In genomic region chr4:106859476-106859875, GRCm38 (mm10) we compare ENCODE assay signal across 11 mouse cellular contexts. TPM values are rescaled to one million over a fixed set of nuclear protein-coding genes. Genes with fewer than 3 reads are reported as not detected.
DNase-seq lines count a peak whose midpoint lies in the region; ATAC-seq and TF ChIP-seq lines count a peak whose summit lies in the region.
"Had no signal": no experiment of that assay in that cellular context is flagged by ENCODE, and none has a peak within 500 bp of the region (broad histone marks: within the 10 kb centered on the region; RNA-seq: fewer than 3 reads in every experiment).

No protein-coding gene starts in this region.

- TF ChIP-seq POLR2A in ES-Bruce4 (IDR thresholded peaks at IDR 0.05; ENCODE audit: insufficient read depth, low read length) = peak; percentile 34

- TF ChIP-seq CTCF in ES-Bruce4 (IDR thresholded peaks at IDR 0.05; ENCODE audit: low read depth, low read length) = no peak
- no peak for TF ChIP-seq CTCF in lung, embryonic 14.5 days (IDR thresholded peaks at IDR 0.05; ENCODE audit: low read depth)

- no peak overlapping the region for H3K4me3 ChIP-seq in ES-Bruce4 (ENCODE audit: low read depth, low read length)
- H3K4me3 ChIP-seq in lung, embryonic 14.5 days (ENCODE audit: low read depth, low read length) = no peak overlapping the region
- H3K4me3 ChIP-seq: hindbrain, embryonic 15.5 days; neural tube, embryonic 13.5 days had no signal

- no peak for ATAC-seq in lung, embryonic 14.5 days (ENCODE audit: insufficient read depth)
- ATAC-seq in megakaryocyte, adult 5-6 weeks (ENCODE audit: poor library complexity, severe bottlenecking) = no peak

- peak; percentile 100 for TF ChIP-seq EP300 in ES-Bruce4 (IDR thresholded peaks at IDR 0.05; ENCODE audit: insufficient read depth, low read depth, low read length)

- H3K9me3 ChIP-seq in ES-Bruce4 (replicated peaks; ENCODE audit: control insufficient read depth, insufficient read depth, low read length, poor library complexity, severe bottlenecking) = no peaks in the 10 kb centered on the region
- no peaks in the 10 kb centered on the region for H3K9me3 ChIP-seq in lung, embryonic 14.5 days (ENCODE audit: low read depth, low read length)
- H3K9me3 ChIP-seq: hindbrain, embryonic 15.5 days; neural tube, embryonic 13.5 days had no signal

- no peak overlapping the region for H3K4me2 ChIP-seq in lung, embryonic 14.5 days
- H3K4me2 ChIP-seq: hindbrain, embryonic 15.5 days; neural tube, embryonic 13.5 days had no signal

- peak overlapping the region; percentile 96 for H3K27ac ChIP-seq in ES-Bruce4 (ENCODE audit: insufficient read depth, low read length)
- peak overlapping the region; percentile 84 for H3K27ac ChIP-seq in lung, embryonic 14.5 days (ENCODE audit: low read depth)
- H3K27ac ChIP-seq: hindbrain, embryonic 15.5 days; liver, embryonic 14.5 days; neural tube, embryonic 13.5 days had no signal

- peaks cover 26% of the 10 kb centered on the region for H3K4me1 ChIP-seq in ES-Bruce4 (ENCODE audit: control insufficient read depth, insufficient read depth, low read length)
- peaks cover 37% of the 10 kb centered on the region for H3K4me1 ChIP-seq in lung, embryonic 14.5 days (ENCODE audit: insufficient read depth)

- intact Hi-C loops in heart, postnatal 25 days (cut with DNase I) = no loop called here

- peak overlapping the region; percentile 64 for H3K9ac ChIP-seq in ES-Bruce4 (ENCODE audit: low read depth, poor library complexity, severe bottlenecking)
- peak overlapping the region; percentile 35; the same call in 1 of the 2 replicates for H3K9ac ChIP-seq in lung, embryonic 14.5 days
- H3K9ac ChIP-seq: hindbrain, embryonic 15.5 days; liver, embryonic 14.5 days; neural tube, embryonic 13.5 days had no signal

- DNase-seq in heart, adult 11 months = peak; percentile 93
- no peak for DNase-seq in heart, postnatal 25 days (ENCODE audit: low spot score)
- peak; percentile 56 for DNase-seq in kidney, adult 18-20 months
- DNase-seq in lung, embryonic 14.5 days = peak; percentile 57
- DNase-seq in frontal cortex, postnatal 14 days (ENCODE audit: low spot score in 2 of 2) = no peak
- DNase-seq in left cerebral cortex, adult 8-10 months (ENCODE audit: low spot score in 2 of 2) = no peak

- no peaks in the 10 kb centered on the region for H3K27me3 ChIP-seq in ES-Bruce4 (ENCODE audit: control insufficient read depth, insufficient read depth, low read length, poor library complexity, severe bottlenecking)
- no peaks in the 10 kb centered on the region for H3K27me3 ChIP-seq in lung, embryonic 14.5 days (ENCODE audit: insufficient read depth, low read length)
- H3K27me3 ChIP-seq: hindbrain, embryonic 15.5 days; neural tube, embryonic 13.5 days had no signal

- H3K36me3 ChIP-seq in ES-Bruce4 (ENCODE audit: control insufficient read depth, insufficient read depth, low read length, poor library complexity, severe bottlenecking) = no peaks in the 10 kb centered on the region
- H3K36me3 ChIP-seq in lung, embryonic 14.5 days (ENCODE audit: insufficient read depth) = no peaks in the 10 kb centered on the region
- H3K36me3 ChIP-seq: hindbrain, embryonic 15.5 days; neural tube, embryonic 13.5 days had no signal

RNA-seq across cellular contexts. Expression of gene Ssbp3, which starts 51.0 kb away (rescaled TPM):
- total RNA-seq in heart, postnatal 25 days (2021) = 10 to 100 TPM; 41.6 to 45.0 TPM
- 245 and 248 TPM in 2 replicates for polyA plus RNA-seq in ES-Bruce4 (2011; ENCODE audit: insufficient read depth, insufficient read length, low read depth, missing spikeins)
- polyA plus RNA-seq in lung, embryonic 14.5 days (2014; fragmentation: Nextera tagmentation; extraction: Ambion mirVana) = 69.5 and 80.2 TPM in 2 replicates
- total RNA-seq in megakaryocyte, adult 5-6 weeks (2015) = 26.2 and 27.6 TPM in 2 replicates
- 21.6 and 23.9 TPM in 2 replicates for total RNA-seq in megakaryocyte, adult 5-6 weeks (2017)
- 100 to 1,000 TPM; 171 to 199 (median 187) TPM for total RNA-seq in left cerebral cortex, adult 8-10 months (2022)

RNA-seq across cellular contexts. Expression of gene Acot11, which starts 54.7 kb away (rescaled TPM):
- 10 to 100 TPM; 28.6 to 37.1 TPM for total RNA-seq in heart, postnatal 25 days (2021)
- polyA plus RNA-seq in ES-Bruce4 (2011; ENCODE audit: insufficient read depth, insufficient read length, low read depth, missing spikeins) = 3.8 and 4.7 TPM in 2 replicates
- polyA plus RNA-seq in lung, embryonic 14.5 days (2014; fragmentation: Nextera tagmentation; extraction: Ambion mirVana) = 0.84 and 1.1 TPM in 2 replicates
- total RNA-seq in megakaryocyte, adult 5-6 weeks (2015) = 10.6 and 11.9 TPM in 2 replicates
- total RNA-seq in megakaryocyte, adult 5-6 weeks (2017) = 9.6 and 10.9 TPM in 2 replicates
- total RNA-seq in left cerebral cortex, adult 8-10 months (2022) = 10 to 100 TPM; 31.0 to 59.2 (median 51.8) TPM

Comparison
In these comparisons a context has a peak if more than half of its experiments do, and no peak if none do; other contexts are left out.
1. DNase-seq: peak in heart, adult 11 months (single experiment), kidney, adult 18-20 months (single experiment) and lung, embryonic 14.5 days (single experiment); none in heart, postnatal 25 days (single experiment), frontal cortex, postnatal 14 days (0 of 2) and left cerebral cortex, adult 8-10 months (0 of 2).